Mouse (Mus musculus) layer of hippocampus, postnatal 10 days (tissue): Measurements from ENCODE around the gene Ppp1r14b. TPM values are rescaled to one million over a fixed set of nuclear protein-coding genes. Genes with fewer than 3 reads are reported as not detected.

Source experiments
- total RNA-seq, 2 experiments: library from RNA; stranded (reverse); gene quantifications; 2 replicates each; pipeline ENCODE4 v1.2.3; 2021

Gene Ppp1r14b
- total RNA-seq, 2 experiments from 2014 or later: 126 to 139 TPM

Other genes starting within 250 kb of the Ppp1r14b start
- 10 to 100 TPM; 28.1 to 31.9 TPM for gene Rps6ka4, start 134.3 kb upstream of the Ppp1r14b start, total RNA-seq
- 1 to 10 TPM; 2.9 to 4.2 TPM for gene Ccdc88b, start 116.8 kb upstream of the Ppp1r14b start, total RNA-seq
- gene Trmt112, start 65.3 kb upstream of the Ppp1r14b start, total RNA-seq: 10 to 100 TPM; 42.4 to 44.5 TPM
- gene Prdx5, start 64.9 kb upstream of the Ppp1r14b start, total RNA-seq: 100 to 1,000 TPM; 319 to 332 TPM
- 10 to 100 TPM; 45.8 to 53.0 TPM for gene Esrra, start 53.2 kb upstream of the Ppp1r14b start, total RNA-seq
- 10 to 100 TPM; 10.7 to 11.5 TPM for gene Catsperz, start 49.6 kb upstream of the Ppp1r14b start, total RNA-seq
- 10 to 100 TPM; 25.3 to 27.8 TPM for gene Kcnk4, start 40.5 kb upstream of the Ppp1r14b start, total RNA-seq
- 10 to 100 TPM; 34.3 to 37.7 TPM for gene Bad, start 33.1 kb upstream of the Ppp1r14b start, total RNA-seq
- gene Gpr137, start 32.5 kb upstream of the Ppp1r14b start, total RNA-seq: 10 to 100 TPM; 73.7 to 74.1 TPM
- gene Plcb3, start 1.5 kb downstream of the Ppp1r14b start, total RNA-seq: 10 to 100 TPM; 16.4 to 18.4 TPM
- gene Fkbp2, start 5.5 kb downstream of the Ppp1r14b start, total RNA-seq: 10 to 100 TPM; 77.0 to 98.0 TPM
- gene Vegfb, start 12.7 kb downstream of the Ppp1r14b start, total RNA-seq: 10 to 100 TPM; 79.5 to 82.1 TPM
- 10 to 100 TPM; 18.1 to 21.5 TPM for gene Dnajc4, start 17.6 kb downstream of the Ppp1r14b start, total RNA-seq
- 10 to 100 TPM; 10.2 to 11.3 TPM for gene Nudt22, start 21.1 kb downstream of the Ppp1r14b start, total RNA-seq
- 10 to 100 TPM; 16.9 to 18.2 TPM for gene Trpt1, start 21.2 kb downstream of the Ppp1r14b start, total RNA-seq
- gene Fermt3, start 44.5 kb downstream of the Ppp1r14b start, total RNA-seq: 1 to 10 TPM; 5.0 to 5.2 TPM
- 100 to 1,000 TPM; 126 to 148 TPM for gene Stip1, start 65.0 kb downstream of the Ppp1r14b start, total RNA-seq
- 1 to 10 TPM; 4.4 to 5.2 TPM for gene Macrod1, start 81.8 kb downstream of the Ppp1r14b start, total RNA-seq
- gene Flrt1, start 130.8 kb downstream of the Ppp1r14b start, total RNA-seq: 10 to 100 TPM; 27.9 to 28.4 TPM
- 100 to 1,000 TPM; 202 to 240 TPM for gene Otub1, start 231.3 kb downstream of the Ppp1r14b start, total RNA-seq
- gene Cox8a, start 242.6 kb downstream of the Ppp1r14b start, total RNA-seq: 100 to 1,000 TPM; 688 to 834 TPM